Mouse (Mus musculus) liver, embryonic 12.5 days (tissue): Measurements from ENCODE around the gene Zfp605. TPM values are rescaled to one million over a fixed set of nuclear protein-coding genes. Genes with fewer than 3 reads are reported as not detected.
A peak's percentile ranks its signal among the peaks of the same experiment; 100 is the strongest.
"Not testable (repeated sequence)": the region's sequence is repeated elsewhere in the genome, so short reads cannot be mapped to it uniquely, and the experiment has no call there.

Experiments used
- ATAC-seq: fragments of 200-750 bp; cut with Nextera tagmentation; 2 replicates; pipeline ENCODE4 v1.8.0; 2017; ENCODE audit warnings: moderate number of reproducible peaks, mild to moderate bottlenecking, moderate library complexity
- H3K27ac ChIP-seq: fragments of 300-500 bp; sonication (generic); 2 replicates; pipeline ENCODE4 v1.5.1; 2016; ENCODE audit warnings: mild to moderate bottlenecking
- H3K27me3 ChIP-seq: fragments of 300-500 bp; sonication (generic); replicated peaks from 2 replicates; pipeline ENCODE4 v1.6.1; 2016; ENCODE audit warnings: mild to moderate bottlenecking, moderate library complexity
- H3K36me3 ChIP-seq: fragments of 300-500 bp; sonication (generic); 2 replicates; pipeline ENCODE4 v1.6.1; 2016; ENCODE audit warnings: mild to moderate bottlenecking, moderate library complexity
- H3K4me1 ChIP-seq: fragments of 300-500 bp; sonication (generic); 2 replicates; pipeline ENCODE4 v1.6.1; 2016
- H3K4me2 ChIP-seq: fragments of 300-500 bp; sonication (generic); 2 replicates; pipeline ENCODE4 v1.6.1; 2016; ENCODE audit warnings: mild to moderate bottlenecking, moderate library complexity
- H3K4me3 ChIP-seq: fragments of 300-500 bp; sonication (generic); 2 replicates; pipeline ENCODE4 v1.5.1; 2016; ENCODE audit warnings: mild to moderate bottlenecking, moderate library complexity
- H3K9ac ChIP-seq: fragments of 300-500 bp; sonication (generic); 2 replicates; pipeline ENCODE4 v1.6.1; 2016; ENCODE audit warnings: mild to moderate bottlenecking, moderate library complexity
- H3K9me3 ChIP-seq: fragments of 300-500 bp; sonication (generic); replicated peaks from 2 replicates; pipeline ENCODE4 v1.6.1; 2016; ENCODE audit warnings: mild to moderate bottlenecking, moderate library complexity
- whole genome bisulfite sequencing: fragments of 180-500 bp; shearing (Covaris S2); methylation state at CpG from one replicate; pipeline ENCODE4 v1.1.7; 2016; ENCODE audit not compliant: insufficient replicate concordance; 5-methylcytosine and 5-hydroxymethylcytosine counted together
- polyA plus RNA-seq: library from polyadenylated mRNA; unstranded; fragments of >200 nt; fragmentation: Nextera tagmentation; extraction: Ambion mirVana; gene quantifications from 2 replicates; pipeline ENCODE4 v1.2.1, GENCODE M21; 2016

Zfp605 gene
- 1.9 and 2.0 TPM in 2 replicates for polyA plus RNA-seq

DNA sequence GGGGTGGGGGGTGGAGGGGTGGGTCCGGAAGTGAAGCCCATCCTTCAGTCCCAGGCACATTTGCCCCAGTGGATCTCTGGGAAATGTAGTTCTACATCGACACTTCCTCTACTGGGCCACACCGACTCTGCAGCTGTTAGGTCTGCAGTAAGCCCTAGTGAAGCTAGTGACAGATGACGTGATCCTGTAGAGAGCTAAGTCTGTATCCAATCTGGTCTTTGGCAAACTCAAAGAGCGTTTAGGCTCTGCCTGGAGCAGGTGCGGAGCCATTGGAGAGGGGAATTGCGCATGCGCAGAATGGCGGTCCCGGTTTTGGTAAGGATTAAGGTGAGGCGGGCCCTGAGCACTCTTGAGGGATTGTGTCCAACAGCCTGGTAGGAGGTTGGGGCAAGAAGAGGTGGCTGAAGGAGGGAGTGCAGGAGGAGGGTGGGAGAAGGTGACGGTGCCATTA lies at the start of gene Zfp605:
TSS of gene Zfp605 (plus strand) at position 102 of the 451 bp plus-strand sequence.
- under 1% methylated on average over 12 of the region's 12 CpGs for WGBS
- H3K9ac ChIP-seq = peak within 1 kb of the TSS; percentile 76
- ATAC-seq = peak; percentile 50

DNA sequence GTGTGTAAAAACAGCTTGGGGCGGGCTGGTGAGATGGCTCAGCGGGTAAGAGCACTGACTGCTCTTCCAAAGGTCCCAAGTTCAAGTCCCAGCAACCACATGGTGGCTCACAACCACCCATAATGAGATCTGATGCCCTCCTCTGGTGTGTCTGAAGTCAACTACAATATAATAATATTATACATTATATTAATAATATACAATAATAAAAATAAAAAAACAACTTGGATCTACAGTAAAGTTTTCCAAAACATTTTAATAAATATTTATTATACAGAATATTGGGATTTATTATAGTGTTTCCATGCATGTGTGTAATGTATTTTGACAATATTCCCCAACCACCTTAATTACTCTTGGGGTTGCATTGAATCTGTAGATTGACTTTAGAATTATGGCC lies 37.5 kb upstream of the Zfp605 start, which contains the start of gene Gm17655:
TSS of gene Gm17655 (minus strand) at position 101 of the 400 bp plus-strand sequence.
- not testable (repeated sequence) for H3K4me2 ChIP-seq, H3K4me1 ChIP-seq, H3K4me3 ChIP-seq, H3K36me3 ChIP-seq, ATAC-seq, H3K27me3 ChIP-seq, H3K27ac ChIP-seq, H3K9ac ChIP-seq
- 58% methylated on average over 2 of the region's 2 CpGs for WGBS
- peaks cover 12% of the 10 kb centered on the region for H3K9me3 ChIP-seq

More for the DNA sequence above, at the start of gene Zfp605:
- Histone ChIP-seq H3K4me1 (peaks cover 32% of the 10 kb centered on the region), H3K4me2 (peak within 1 kb of the TSS; percentile 76), H3K4me3 (peak within 1 kb of the TSS; percentile 71), H3K36me3 (peaks cover 40% of the 10 kb centered on the region), H3K9me3 (no peaks in the 10 kb centered on the region), H3K27me3 (no peaks in the 10 kb centered on the region), H3K27ac (peak within 1 kb of the TSS; percentile 96)

DNA sequence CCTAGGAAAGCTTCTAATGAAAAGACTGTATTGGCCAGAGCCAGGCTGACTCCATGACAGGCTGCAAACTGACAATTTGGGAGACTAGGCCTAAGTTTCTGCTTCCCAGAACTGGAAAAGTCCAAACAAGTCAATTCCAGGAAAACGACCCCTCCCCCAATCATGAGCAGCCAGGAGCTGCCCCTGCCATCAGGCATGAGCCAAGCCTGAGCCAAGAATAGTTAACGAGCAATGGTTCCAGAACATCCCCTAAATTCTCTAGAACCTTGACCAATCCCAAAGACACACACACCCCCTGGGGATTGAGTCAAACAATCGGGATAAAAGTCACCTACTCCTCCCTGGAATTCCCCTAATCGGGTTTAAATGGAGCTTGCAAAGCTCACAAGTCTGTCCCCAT lies 26.9 kb upstream of the Zfp605 start:
- Histone ChIP-seq H3K9ac (no peak overlapping the region), H3K27ac (no peak overlapping the region), H3K4me2 (no peak overlapping the region), H3K4me1 (no peaks in the 10 kb centered on the region), H3K9me3 (peaks cover 13% of the 10 kb centered on the region), H3K27me3 (no peaks in the 10 kb centered on the region), H3K36me3 (peaks cover 18% of the 10 kb centered on the region), H3K4me3 (no peak overlapping the region)
- no peak for ATAC-seq
- WGBS = 54% methylated on average over 4 of the region's 4 CpGs

DNA sequence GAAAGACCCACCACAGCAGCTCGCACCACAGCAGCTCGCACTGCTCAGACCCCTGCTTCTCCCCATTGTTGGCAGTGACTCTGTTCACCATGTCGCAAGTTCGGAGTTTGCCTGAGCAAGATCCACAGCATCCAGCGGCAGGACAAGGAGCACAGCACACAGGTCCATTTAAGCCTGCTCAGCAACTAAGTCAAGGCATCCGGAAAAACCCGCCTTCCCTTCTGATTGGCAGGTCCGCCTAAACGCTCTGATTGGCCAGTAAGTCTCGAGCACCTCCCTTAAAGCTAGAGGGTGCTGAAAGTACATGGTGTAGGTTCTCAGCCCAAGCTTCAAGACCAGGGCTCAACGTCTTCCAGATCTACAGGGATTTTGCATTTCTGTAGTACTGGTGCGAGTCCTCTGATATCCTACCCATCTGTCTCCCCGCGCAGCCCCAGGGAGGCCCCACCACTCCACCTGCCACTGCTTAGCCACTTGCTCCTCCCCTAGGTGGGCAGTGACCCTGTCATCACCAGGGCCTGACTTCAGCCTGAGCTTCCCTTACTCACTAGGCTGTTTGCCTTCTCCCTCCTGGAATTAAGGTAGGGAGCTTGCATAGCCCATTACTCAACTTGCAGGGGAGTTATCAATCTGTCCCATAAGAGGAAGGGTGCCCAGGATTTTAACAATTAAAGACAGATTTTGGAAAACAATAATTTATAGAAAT lies 23.6 kb upstream of the Zfp605 start:
- ATAC-seq = peak; percentile 88
- Histone ChIP-seq H3K36me3 (no peaks in the 10 kb centered on the region), H3K9me3 (no peaks in the 10 kb centered on the region), H3K27me3 (no peaks in the 10 kb centered on the region), H3K4me3 (peak overlapping the region; percentile 22), H3K27ac (no peak overlapping the region), H3K4me1 (no peaks in the 10 kb centered on the region), H3K4me2 (peak overlapping the region; percentile 45), H3K9ac (no peak overlapping the region)
- 39% methylated on average over 14 of the region's 14 CpGs for WGBS

DNA sequence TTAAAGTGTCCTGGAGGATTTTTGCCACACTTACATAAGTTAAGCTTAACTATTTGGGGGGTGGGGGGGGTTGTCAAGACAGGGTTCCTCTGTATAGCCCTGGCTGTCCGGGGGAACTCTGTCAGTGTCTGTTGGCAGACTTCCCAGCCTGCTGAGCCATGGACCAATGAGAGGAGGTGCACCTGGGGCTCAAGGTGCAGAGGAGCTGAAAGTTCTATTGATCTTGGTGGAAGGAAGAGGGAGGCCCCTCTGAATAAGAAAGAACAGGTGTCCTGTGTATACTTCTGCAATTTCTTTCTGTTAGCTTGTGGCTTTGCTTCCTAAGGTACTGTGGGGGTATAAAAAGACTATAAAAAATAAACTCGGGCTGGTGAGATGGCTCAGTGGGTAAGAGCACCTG lies 18.3 kb upstream of the Zfp605 start:
- 63% methylated on average over 2 of the region's 2 CpGs for WGBS
- Histone ChIP-seq H3K4me1 (peaks cover 19% of the 10 kb centered on the region), H3K4me3 (no peak overlapping the region), H3K4me2 (no peak overlapping the region), H3K9me3 (no peaks in the 10 kb centered on the region), H3K36me3 (no peaks in the 10 kb centered on the region), H3K9ac (no peak overlapping the region), H3K27ac (no peak overlapping the region), H3K27me3 (no peaks in the 10 kb centered on the region)
- ATAC-seq = no peak

DNA sequence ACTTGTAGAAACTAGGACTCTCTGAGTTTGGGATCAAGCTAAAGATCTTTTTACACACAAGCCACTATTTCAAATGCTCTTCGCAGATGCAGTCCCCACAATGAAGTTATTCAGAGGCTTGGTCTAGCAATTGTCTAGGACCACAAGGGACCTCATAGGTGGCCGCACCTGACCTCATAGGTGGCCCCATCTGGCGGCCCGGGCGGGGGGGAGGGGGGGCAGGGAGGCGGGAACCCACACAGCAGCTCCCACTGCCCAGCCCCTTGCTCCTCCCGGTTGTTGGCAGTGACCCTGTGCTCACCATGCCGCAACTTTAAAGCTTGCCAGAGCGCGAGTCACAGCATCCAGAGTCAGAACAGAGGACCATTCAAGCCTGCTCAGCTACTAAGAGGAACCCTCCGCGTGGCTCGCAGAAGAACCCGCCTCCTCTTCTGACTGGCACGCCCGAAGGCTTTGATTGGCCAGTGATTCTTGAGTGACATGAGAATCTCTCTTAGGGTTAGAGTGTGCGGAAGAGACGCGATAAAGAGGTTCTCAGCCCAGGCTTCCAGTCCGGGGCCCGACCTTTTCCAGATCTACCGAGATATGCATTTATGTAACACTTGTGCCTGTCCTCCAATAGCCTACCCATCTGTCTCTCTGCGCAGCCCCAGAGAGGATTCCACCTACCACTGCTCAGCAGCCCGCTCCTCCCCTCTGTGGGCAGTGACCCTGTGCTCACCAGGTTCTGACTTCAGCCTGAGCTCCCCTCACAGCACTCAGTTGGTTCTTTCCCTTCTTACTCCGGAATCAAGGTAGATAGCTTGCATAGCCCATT lies 15.7 kb upstream of the Zfp605 start, which contains the start of gene Gm35315:
TSS of gene Gm35315 (minus strand) at position 391 of the 817 bp plus-strand sequence.
- peak within 1 kb of the TSS; percentile 69 for H3K9ac ChIP-seq
- under 1% methylated on average over 25 of the region's 25 CpGs for WGBS
- H3K4me1 ChIP-seq = peaks cover 19% of the 10 kb centered on the region
- H3K27me3 ChIP-seq = peaks cover 7% of the 10 kb centered on the region; the same call in 1 of the 2 replicates
- H3K27ac ChIP-seq = peak within 1 kb of the TSS; percentile 85
- H3K4me2 ChIP-seq = peak within 1 kb of the TSS; percentile 83
- no peaks in the 10 kb centered on the region for H3K36me3 ChIP-seq
- H3K9me3 ChIP-seq = no peaks in the 10 kb centered on the region
- H3K4me3 ChIP-seq = peak within 1 kb of the TSS; percentile 59
- peak; percentile 97 for ATAC-seq

DNA sequence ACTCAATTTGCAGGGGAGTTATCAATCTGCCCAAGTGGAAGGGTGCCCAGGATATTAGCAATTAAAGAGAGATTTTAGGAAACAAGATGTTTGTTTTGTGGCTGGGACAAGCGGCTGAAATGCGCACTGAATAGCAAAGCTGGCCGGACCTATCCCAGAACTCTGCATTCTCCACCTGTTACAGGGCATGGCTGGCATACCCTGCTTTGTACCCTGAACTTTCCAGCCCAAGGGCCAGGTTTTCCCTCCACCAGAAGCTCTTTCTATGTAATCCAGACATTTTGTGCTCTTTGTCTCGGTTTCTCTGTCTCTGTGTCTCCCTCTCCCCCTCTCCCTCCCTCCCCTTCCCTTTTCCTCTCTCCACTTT lies 15.1 kb upstream of the Zfp605 start:
- Histone ChIP-seq H3K4me3 (peak overlapping the region; percentile 59), H3K9ac (peak overlapping the region; percentile 69), H3K4me2 (peak overlapping the region; percentile 83), H3K27ac (peak overlapping the region; percentile 85), H3K9me3 (no peaks in the 10 kb centered on the region), H3K4me1 (peaks cover 19% of the 10 kb centered on the region), H3K36me3 (no peaks in the 10 kb centered on the region), H3K27me3 (peaks cover 12% of the 10 kb centered on the region)
- 3% methylated on average over 4 of the region's 4 CpGs for WGBS
- ATAC-seq = peak; percentile 38

DNA sequence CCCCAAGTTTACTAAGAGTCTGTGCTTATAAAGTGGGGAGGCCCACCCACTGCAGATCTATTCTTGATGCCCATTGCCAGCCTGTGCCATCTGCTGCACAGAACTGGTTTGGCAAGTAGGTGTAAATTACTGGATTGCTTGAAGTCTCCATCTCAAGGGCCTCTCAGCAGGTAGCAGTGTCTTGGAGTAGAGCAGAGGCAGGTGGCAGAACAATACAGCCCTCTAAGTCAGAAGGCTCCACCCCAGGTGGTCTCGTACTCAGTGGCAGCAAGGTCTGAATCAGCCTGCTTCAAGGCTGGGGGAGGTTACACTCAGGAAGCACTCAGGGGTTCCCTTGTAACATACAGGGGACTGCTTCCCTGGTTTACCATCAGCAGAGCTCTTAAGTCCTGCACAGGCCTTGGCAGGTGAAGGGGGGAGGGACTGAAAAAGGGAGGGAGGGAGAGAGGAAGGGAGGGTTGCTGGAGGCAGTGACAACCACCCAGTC lies 10.9 kb upstream of the Zfp605 start:
- no peak for ATAC-seq
- no peak overlapping the region for H3K9ac ChIP-seq

GRCm38 (mm10) chr5:110099656-110100580 lies 10.0 kb upstream of the Zfp605 start, which contains the start of gene Plcxd1:
Gene Plcxd1 (plus strand): TSS chr5:110099969.
- ATAC-seq = peak; percentile 37; the same call in 1 of the 2 replicates
- peaks cover 35% of the 10 kb centered on the region for H3K4me1 ChIP-seq
- no peak within 1 kb of the TSS for H3K27ac ChIP-seq
- H3K4me3 ChIP-seq = peak within 1 kb of the TSS; percentile 37
- 17% methylated on average over 25 of the region's 25 CpGs for WGBS
- peaks cover 32% of the 10 kb centered on the region for H3K27me3 ChIP-seq
- peak within 1 kb of the TSS; percentile 73 for H3K4me2 ChIP-seq
- no peaks in the 10 kb centered on the region for H3K9me3 ChIP-seq
- H3K36me3 ChIP-seq = peaks cover 27% of the 10 kb centered on the region
- no peak within 1 kb of the TSS for H3K9ac ChIP-seq

More for the DNA sequence above, 10.9 kb upstream of the Zfp605 start:
- Histone ChIP-seq H3K27ac (no peak overlapping the region), H3K4me3 (no peak overlapping the region), H3K9me3 (no peaks in the 10 kb centered on the region), H3K4me1 (peaks cover 40% of the 10 kb centered on the region), H3K4me2 (no peak overlapping the region), H3K27me3 (peaks cover 32% of the 10 kb centered on the region), H3K36me3 (peaks cover 18% of the 10 kb centered on the region)
- 81% methylated on average over 1 of the region's 1 CpGs for WGBS

- Histone ChIP-seq H3K9ac (no peak overlapping the region), H3K4me3 (peak overlapping the region; percentile 37), H3K27me3 (peaks cover 32% of the 10 kb centered on the region), H3K4me2 (peak overlapping the region; percentile 73), H3K4me1 (peaks cover 28% of the 10 kb centered on the region), H3K9me3 (no peaks in the 10 kb centered on the region), H3K36me3 (peaks cover 39% of the 10 kb centered on the region), H3K27ac (no peak overlapping the region)
- ATAC-seq = peak; percentile 13; the same call in 1 of the 2 replicates
- 3% methylated on average over 32 of the region's 37 CpGs for WGBS
Measured at GRCm38 (mm10) chr5:110100921-110101631, 8.8 kb upstream of the Zfp605 start.
